22 mouse cellular contexts compared by ENCODE assay signal in the genomic region with DNA sequence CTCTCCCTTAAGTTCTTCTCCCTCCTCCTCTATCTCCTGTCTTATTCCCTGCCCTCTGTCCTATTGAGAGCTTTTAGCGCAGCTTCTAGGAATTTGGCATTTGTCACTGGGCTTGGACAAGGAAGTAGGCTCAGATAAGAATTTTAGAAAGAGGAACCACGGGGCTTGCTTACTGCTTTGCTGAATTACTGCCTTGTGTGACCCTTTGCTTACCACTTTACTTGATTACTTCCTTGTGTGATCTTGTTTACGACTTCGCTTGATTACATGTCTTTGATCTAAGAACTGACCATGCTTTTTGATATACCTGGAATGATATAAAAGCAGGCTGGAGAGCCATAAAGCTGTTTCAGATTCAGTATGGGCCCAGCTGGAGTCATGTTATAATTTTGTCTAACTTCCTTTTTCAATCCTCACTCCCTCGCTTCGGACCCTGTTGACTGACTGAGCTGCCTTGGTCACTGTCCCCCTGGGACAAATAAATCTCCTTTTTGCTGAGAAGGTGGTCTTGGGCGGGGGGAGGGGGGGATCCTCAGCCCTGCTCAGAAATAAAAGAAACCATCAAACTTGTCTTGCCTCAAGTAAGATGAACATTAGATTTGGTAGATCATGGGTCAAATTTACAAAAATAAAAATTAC. TPM values are rescaled to one million over a fixed set of nuclear protein-coding genes. Genes with fewer than 3 reads are reported as not detected.
DNase-seq lines count a peak whose midpoint lies in the region; ATAC-seq and TF ChIP-seq lines count a peak whose summit lies in the region.
"Had no signal": no experiment of that assay in that cellular context is flagged by ENCODE, and none has a peak within 500 bp of the region (broad histone marks: within the 10 kb centered on the region; RNA-seq: fewer than 3 reads in every experiment).

No protein-coding gene starts in this region.

- H3K4me2 ChIP-seq in kidney, postnatal 0 days (ENCODE audit: low read length), result no peak overlapping the region
- H3K4me2 ChIP-seq: embryonic facial prominence, embryonic 12.5 days; limb, embryonic 15.5 days; midbrain, embryonic 13.5 days; neural tube, embryonic 13.5 days had no signal

- no peak for TF ChIP-seq CTCF in kidney, postnatal 0 days (IDR thresholded peaks at IDR 0.05; ENCODE audit: low read depth)
- no peak for TF ChIP-seq CTCF in MEL (IDR thresholded peaks at IDR 0.05 in 2 of 3, conservative IDR thresholded peaks at IDR 0.05 in 1 of 3; ENCODE audit: control insufficient read depth in 1 of 3, insufficient read depth in 1 of 3, low read depth in 2 of 3, low read length in 3 of 3, poor library complexity in 1 of 3, severe bottlenecking in 1 of 3)
- TF ChIP-seq CTCF in heart, adult 2 months (IDR thresholded peaks at IDR 0.05), result no peak

- no peak overlapping the region for H3K4me3 ChIP-seq in kidney, postnatal 0 days (replicated peaks; ENCODE audit: low read depth, low read length)
- H3K4me3 ChIP-seq in MEL (ENCODE audit: control insufficient read depth in 1 of 2, insufficient read depth in 1 of 2, low read depth in 2 of 2, low read length in 2 of 2), result peak overlapping the region; percentile 26 to 77
- H3K4me3 ChIP-seq in heart, adult 2 months, result no peak overlapping the region
- H3K4me3 ChIP-seq: embryonic facial prominence, embryonic 12.5 days; erythroblast, embryonic 14.5 days; limb, embryonic 15.5 days; midbrain, embryonic 13.5 days; neural tube, embryonic 13.5 days had no signal

- no peaks in the 10 kb centered on the region for H3K79me2 ChIP-seq in MEL (ENCODE audit: control insufficient read depth, insufficient read depth, low read length, poor library complexity)
- H3K79me2 ChIP-seq in heart, adult 2 months (replicated peaks; ENCODE audit: control insufficient read depth, insufficient read depth, low read length), result no peaks in the 10 kb centered on the region

- no peaks in the 10 kb centered on the region for H3K4me1 ChIP-seq in kidney, postnatal 0 days (replicated peaks; ENCODE audit: insufficient read depth, low read length)
- peaks cover 4 to 5% of the 10 kb centered on the region in 2 experiments; a peak in 3 of 4 replicates for H3K4me1 ChIP-seq in MEL (ENCODE audit: control insufficient read depth in 1 of 2, insufficient read depth in 2 of 2, low read length in 2 of 2)
- H3K4me1 ChIP-seq in heart, adult 2 months (ENCODE audit: control insufficient read depth, insufficient read depth, low read length), result no peaks in the 10 kb centered on the region
- H3K4me1 ChIP-seq: embryonic facial prominence, embryonic 12.5 days; limb, embryonic 15.5 days; midbrain, embryonic 13.5 days; neural tube, embryonic 13.5 days had no signal

- no peak for TF ChIP-seq RAD21 in MEL (IDR thresholded peaks at IDR 0.05; ENCODE audit: low read depth, low read length)

- H3K9me3 ChIP-seq in kidney, postnatal 0 days (replicated peaks; ENCODE audit: low read length), result no peaks in the 10 kb centered on the region
- no peaks in the 10 kb centered on the region for H3K9me3 ChIP-seq in MEL (replicated peaks; ENCODE audit: insufficient read depth, low read length)
- H3K9me3 ChIP-seq: embryonic facial prominence, embryonic 12.5 days; limb, embryonic 15.5 days; midbrain, embryonic 13.5 days; neural tube, embryonic 13.5 days had no signal

- intact Hi-C loops in heart, adult 2 months (cut with DNase I), result no loop called here

- no peak for ATAC-seq in kidney, postnatal 0 days (replicated peaks; ENCODE audit: low FRiP score, low read depth)
- peak; percentile 77 for ATAC-seq in common myeloid progenitor, adult 5-6 weeks (replicated peaks; ENCODE audit: low read depth, poor library complexity, severe bottlenecking)
- ATAC-seq in neutrophil, adult 5-6 weeks (ENCODE audit: extremely low read depth, insufficient number of reproducible peaks, low FRiP score, poor library complexity, severe bottlenecking), result 0 out of 2 replicates have a peak, but pooled peaks have one; percentile 26
- ATAC-seq: forebrain, embryonic 14.5 days; liver, postnatal 0 days; midbrain, embryonic 13.5 days; Patski had no signal

- WGBS in kidney, postnatal 0 days, result 23% methylated on average over 7 of the region's 7 CpGs
- 44% methylated on average over 7 of the region's 7 CpGs for WGBS in heart, adult 2 months

- H3K27me3 ChIP-seq in kidney, postnatal 0 days (ENCODE audit: insufficient read depth, low read length), result no peaks in the 10 kb centered on the region
- H3K27me3 ChIP-seq in MEL (ENCODE audit: control insufficient read depth in 1 of 2, insufficient read depth in 2 of 2, low read length in 2 of 2), result no peaks in the 10 kb centered on the region
- H3K27me3 ChIP-seq in heart, adult 2 months (ENCODE audit: control insufficient read depth, insufficient read depth, low read length), result no peaks in the 10 kb centered on the region
- H3K27me3 ChIP-seq: embryonic facial prominence, embryonic 12.5 days; limb, embryonic 15.5 days; midbrain, embryonic 13.5 days; neural tube, embryonic 13.5 days had no signal

- no peak overlapping the region for H3K9ac ChIP-seq in kidney, postnatal 0 days (ENCODE audit: low read depth, low read length)
- peak overlapping the region; percentile 58 for H3K9ac ChIP-seq in MEL (ENCODE audit: control insufficient read depth, low read depth, low read length, poor library complexity, severe bottlenecking)
- H3K9ac ChIP-seq in heart, adult 2 months (ENCODE audit: low read depth, low read length), result no peak overlapping the region
- H3K9ac ChIP-seq: embryonic facial prominence, embryonic 12.5 days; limb, embryonic 15.5 days; liver, postnatal 0 days; midbrain, embryonic 13.5 days; neural tube, embryonic 13.5 days had no signal

- peak; percentile 65 for DNase-seq in kidney, postnatal 0 days (ENCODE audit: low spot score)
- no peak for DNase-seq in kidney, postnatal 10 days
- peak; percentile 76 for DNase-seq in MEL (ENCODE audit: low read depth, low spot score)
- no peak for DNase-seq in heart, adult 2 months
- DNase-seq in cerebellum, postnatal 14 days, result no peak
- DNase-seq: adrenal gland, postnatal 14 days; cerebellum, adult 18-20 months; gastrocnemius, postnatal 14 days; kidney, adult 8-10 months; liver, postnatal 0 days; lung, postnatal 14 days; right cerebral cortex, postnatal 14 days; thymus, adult 2 months had no signal

- no peak overlapping the region for H3K27ac ChIP-seq in kidney, postnatal 0 days
- H3K27ac ChIP-seq in MEL (ENCODE audit: control insufficient read depth, low read depth, low read length), result peak overlapping the region; percentile 43
- H3K27ac ChIP-seq in heart, adult 2 months, result no peak overlapping the region
- H3K27ac ChIP-seq: embryonic facial prominence, embryonic 12.5 days; limb, embryonic 15.5 days; midbrain, embryonic 13.5 days; neural tube, embryonic 13.5 days had no signal

- peak; percentile 60 to 89 for TF ChIP-seq EP300 in MEL (IDR thresholded peaks at IDR 0.05; ENCODE audit: low read depth in 1 of 2, low read length in 2 of 2)
- no peak for TF ChIP-seq EP300 in heart, adult 2 months (IDR thresholded peaks at IDR 0.05; ENCODE audit: insufficient read depth, low read depth, low read length)

- no peaks in the 10 kb centered on the region for H3K36me3 ChIP-seq in kidney, postnatal 0 days (ENCODE audit: insufficient read depth, low read length)
- peaks cover 0 to 7% of the 10 kb centered on the region in 2 experiments; a peak in 2 of 4 replicates for H3K36me3 ChIP-seq in MEL (ENCODE audit: control insufficient read depth in 1 of 2, insufficient read depth in 2 of 2, low read length in 2 of 2)
- no peaks in the 10 kb centered on the region for H3K36me3 ChIP-seq in heart, adult 2 months (ENCODE audit: control insufficient read depth, insufficient read depth, low read length)
- H3K36me3 ChIP-seq: embryonic facial prominence, embryonic 12.5 days; limb, embryonic 15.5 days; midbrain, embryonic 13.5 days; neural tube, embryonic 13.5 days had no signal

- TF ChIP-seq POLR2A in MEL (IDR thresholded peaks at IDR 0.05; ENCODE audit: control insufficient read depth in 1 of 2, insufficient read depth in 1 of 2, low read depth in 1 of 2, low read length in 2 of 2, poor library complexity in 1 of 2), result no peak
- TF ChIP-seq POLR2A in heart, adult 2 months (IDR thresholded peaks at IDR 0.05; ENCODE audit: insufficient read depth, low read depth, low read length), result no peak

TF ChIP-seq in MEL, 35 proteins besides CTCF, POLR2A, EP300 and RAD21:
- TF ChIP-seq GATA1 (IDR thresholded peaks at IDR 0.05; ENCODE audit: low read depth, low read length) (peak; percentile 86), UBTF (IDR thresholded peaks at IDR 0.05; ENCODE audit: borderline replicate concordance, insufficient read depth, low read depth, low read length) (no peak), HCFC1 (IDR thresholded peaks at IDR 0.05; ENCODE audit: low read depth, low read length) (0 out of 2 replicates have a peak, but pooled peaks have one; percentile 37), TCF12 (IDR thresholded peaks at IDR 0.05; ENCODE audit: low read depth, low read length) (0 out of 2 replicates have a peak, but pooled peaks have one; percentile 25), ELF1 (IDR thresholded peaks at IDR 0.05; ENCODE audit: low read depth, low read length) (peak; percentile 59; the same call in 1 of the 2 replicates), ETS1 (IDR thresholded peaks at IDR 0.05; ENCODE audit: low read depth, low read length) (peak; percentile 58; the same call in 1 of the 2 replicates), MXI1 (IDR thresholded peaks at IDR 0.05; ENCODE audit: low read depth, low read length) (no peak), SIN3A (IDR thresholded peaks at IDR 0.05; ENCODE audit: low read length) (peak; percentile 55; the same call in 1 of the 2 replicates), MYC (IDR thresholded peaks at IDR 0.05; ENCODE audit: low read depth, low read length) (peak; percentile 57; the same call in 1 of the 2 replicates), RCOR1 (IDR thresholded peaks at IDR 0.05; ENCODE audit: low read depth, low read length) (peak; percentile 69), ZKSCAN1 (IDR thresholded peaks at IDR 0.05; ENCODE audit: low read depth, low read length) (no peak), E2F4 (IDR thresholded peaks at IDR 0.05; ENCODE audit: borderline replicate concordance, low read depth, low read length) (no peak), JUND (IDR thresholded peaks at IDR 0.05; ENCODE audit: low read depth, low read length) (peak; percentile 69; the same call in 1 of the 2 replicates), USF1 (IDR thresholded peaks at IDR 0.05; ENCODE audit: low read depth, low read length) (no peak), GABPA (IDR thresholded peaks at IDR 0.05; ENCODE audit: low read depth, low read length) (no peak)

RNA-seq across cellular contexts. Expression of gene Cdca7, which starts 11.5 kb away (rescaled TPM):
- polyA plus RNA-seq in kidney, postnatal 0 days (2015; fragmentation: Nextera tagmentation; extraction: Ambion mirVana), result 73.6 and 88.7 TPM in 2 replicates
- total RNA-seq in MEL (2012; rRNA removed), result 95.5 and 97.2 TPM in 2 replicates
- polyA plus RNA-seq in MEL (2012; ENCODE audit: insufficient read depth in 1 of 2, insufficient read length in 2 of 2, low read depth in 1 of 2, low replicate concordance in 2 of 2, missing spikeins in 1 of 2), result 100 to 1,000 TPM; 123 to 175 TPM
- 211 and 224 TPM in 2 replicates for total RNA-seq in common myeloid progenitor, adult 5-6 weeks (2017)
- total RNA-seq in neutrophil, adult 5-6 weeks (2017), result 17.1 and 19.3 TPM in 2 replicates
- total RNA-seq in heart, adult 2 months (2021), result 1 to 10 TPM; 1.2 to 1.9 TPM
- 2.3 and 2.5 TPM in 2 replicates for polyA plus RNA-seq in heart, adult 2 months (2012; rRNA removed)

Comparison
In these comparisons a context has a peak if more than half of its experiments do, and no peak if none do; other contexts are left out.
1. DNase-seq: peak in kidney, postnatal 0 days (single experiment) and MEL (single experiment); none in kidney, postnatal 10 days (single experiment), heart, adult 2 months (0 of 2) and cerebellum, postnatal 14 days (0 of 2).
2. H3K4me3 ChIP-seq: peak in MEL (2 of 2); none in kidney, postnatal 0 days (single experiment) and heart, adult 2 months (single experiment).